Mouse (Mus musculus): ENCODE results near the gene Vinac1. TPM values are rescaled to one million over a fixed set of nuclear protein-coding genes. Genes with fewer than 3 reads are reported as not detected.

Vinac1 gene
- polyA plus RNA-seq, 1 experiment from 2014 or later, result 1.0 TPM

DNA sequence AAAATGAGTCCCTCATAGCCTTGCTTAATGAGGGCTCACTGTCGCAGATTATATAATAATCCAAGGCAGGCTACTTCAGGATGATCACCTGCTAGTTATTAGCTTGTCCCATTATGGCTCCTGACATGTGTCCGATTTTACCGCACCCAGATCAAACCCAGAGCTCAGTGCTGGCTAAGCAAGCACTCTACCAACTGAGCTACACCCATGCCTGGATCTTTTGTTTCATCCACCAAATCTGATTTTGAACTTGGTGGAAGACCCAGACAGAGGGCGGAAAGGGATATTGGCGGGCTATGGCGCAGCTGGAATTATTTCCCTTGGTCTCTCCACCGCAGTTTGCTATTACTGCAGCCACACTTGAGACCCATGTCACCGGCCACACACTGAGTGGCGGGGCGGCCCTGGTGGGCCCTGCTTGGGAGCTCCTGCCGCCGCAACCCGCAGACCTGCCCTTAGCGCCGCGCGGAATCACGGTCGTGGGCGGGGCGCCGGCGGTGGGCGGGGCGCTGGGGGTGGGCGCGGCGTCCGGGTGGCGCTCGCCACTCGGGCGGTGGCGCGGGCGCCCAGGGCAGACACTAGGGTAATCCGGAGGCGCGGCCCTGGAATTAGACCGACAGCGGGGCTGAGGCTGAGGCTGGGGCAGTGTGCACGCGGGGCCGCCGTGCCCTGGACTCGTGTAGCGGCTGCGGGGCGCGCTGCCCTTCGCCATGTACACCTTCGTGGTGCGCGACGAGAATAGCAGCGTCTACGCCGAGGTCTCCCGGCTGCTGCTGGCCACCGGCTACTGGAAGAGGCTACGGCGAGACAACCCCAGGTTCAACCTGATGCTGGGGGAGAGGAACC lies 17.7 kb upstream of the Vinac1 start, which contains the start of gene Ttl:
Gene Ttl, plus strand, starts transcription at position 506 of the 846 bp plus-strand sequence.
- Histone ChIP-seq H3K9ac (peak within 1 kb of the TSS; percentile 77), H3K4me2 (peak within 1 kb of the TSS; percentile 79), H3K4me3 (peak within 1 kb of the TSS; percentile 70), H3K36me3 (replicated peaks) (no peaks in the 10 kb centered on the region), H3K27ac (peak within 1 kb of the TSS; percentile 84), H3K9me3 (no peaks in the 10 kb centered on the region), H3K27me3 (replicated peaks) (no peaks in the 10 kb centered on the region), H3K4me1 (peaks cover 30% of the 10 kb centered on the region)
- peak; percentile 96 for ATAC-seq (replicated peaks)
- under 1% methylated on average over 62 of the region's 62 CpGs for WGBS

DNA sequence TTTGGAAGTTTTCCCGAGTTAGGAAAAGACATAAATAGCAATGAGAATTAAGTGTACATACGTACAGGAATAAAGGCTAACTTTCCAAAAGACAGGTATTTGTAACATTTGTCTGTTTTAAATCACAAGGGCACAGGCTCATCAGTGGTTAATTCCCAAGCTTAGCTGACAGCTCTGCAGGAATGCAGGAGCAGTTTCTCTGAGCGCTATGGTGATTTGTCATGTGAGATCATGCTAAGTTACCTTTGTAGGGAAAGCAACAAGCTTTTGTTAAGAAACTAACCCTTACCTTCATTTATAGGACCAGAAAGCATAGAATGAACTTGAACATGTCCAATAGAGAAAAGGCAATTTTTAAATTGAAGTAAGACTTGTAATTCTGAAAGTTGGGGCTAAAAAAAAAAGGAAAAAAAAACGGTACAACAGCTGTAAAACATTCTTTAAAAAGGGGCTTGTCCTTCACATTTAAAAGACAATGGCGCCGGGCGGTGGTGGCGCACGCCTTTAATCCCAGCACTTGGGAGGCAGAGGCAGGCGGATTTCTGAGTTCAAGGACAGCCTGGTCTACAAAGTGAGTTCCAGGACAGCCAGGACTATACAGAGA lies 13.6 kb upstream of the Vinac1 start:
- Histone ChIP-seq H3K36me3 (replicated peaks) (no peaks in the 10 kb centered on the region), H3K9ac (no peak overlapping the region), H3K9me3 (no peaks in the 10 kb centered on the region), H3K4me2 (no peak overlapping the region), H3K4me1 (peaks cover 10% of the 10 kb centered on the region), H3K4me3 (no peak overlapping the region), H3K27ac (no peak overlapping the region), H3K27me3 (replicated peaks) (no peaks in the 10 kb centered on the region)
- ATAC-seq (replicated peaks), result no peak
- 82% methylated on average over 10 of the region's 10 CpGs for WGBS

DNA sequence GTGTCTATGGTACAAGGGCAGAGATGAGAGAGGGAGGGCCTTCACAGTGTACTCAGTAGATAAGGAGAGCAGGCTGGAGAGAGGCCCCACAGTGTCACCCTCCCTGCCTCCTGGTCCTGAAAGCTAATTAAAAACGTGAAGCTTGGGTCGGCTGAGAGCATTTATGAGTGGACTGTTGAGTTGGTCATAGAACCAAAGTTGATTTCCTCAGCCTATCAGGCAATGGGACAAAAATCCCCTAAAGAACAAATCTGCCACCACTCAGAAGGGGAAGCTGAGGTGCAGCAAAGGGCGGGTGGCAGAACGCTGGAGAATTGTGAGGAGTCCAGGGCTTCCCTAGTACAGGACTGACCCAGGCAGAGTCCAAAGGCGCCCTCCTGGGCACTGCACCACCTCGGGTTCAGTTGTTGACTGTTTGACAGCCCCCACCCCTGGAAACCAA lies 10.0 kb upstream of the Vinac1 start:
- ATAC-seq (replicated peaks), result no peak
- Histone ChIP-seq H3K27ac (no peak overlapping the region), H3K9ac (no peak overlapping the region), H3K27me3 (replicated peaks) (no peaks in the 10 kb centered on the region), H3K36me3 (replicated peaks) (no peaks in the 10 kb centered on the region), H3K4me2 (no peak overlapping the region), H3K9me3 (no peaks in the 10 kb centered on the region), H3K4me1 (no peaks in the 10 kb centered on the region), H3K4me3 (no peak overlapping the region)
- WGBS, result 92% methylated on average over 6 of the region's 6 CpGs

DNA sequence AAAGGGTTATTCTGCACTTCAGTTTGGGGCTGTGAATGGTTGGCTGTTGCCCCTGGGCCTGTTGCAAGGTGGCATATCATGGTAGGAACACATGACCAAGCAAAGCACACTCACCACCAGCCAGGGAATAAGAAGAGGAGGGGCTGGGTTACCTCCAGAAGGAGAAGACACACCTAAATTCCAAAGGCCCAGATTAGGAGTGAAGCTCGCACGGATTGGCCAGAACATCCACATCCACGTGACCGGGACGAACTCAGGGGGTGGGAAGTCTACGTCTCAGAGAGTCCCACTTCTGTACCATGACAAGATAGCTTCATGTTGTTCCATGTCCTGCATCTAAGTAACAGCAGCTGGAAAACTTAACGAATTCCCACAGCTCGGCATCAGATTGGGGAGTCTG lies 9.3 kb upstream of the Vinac1 start:
- H3K27me3 ChIP-seq (replicated peaks), result no peaks in the 10 kb centered on the region
- WGBS, result 96% methylated on average over 8 of the region's 8 CpGs

DNA sequence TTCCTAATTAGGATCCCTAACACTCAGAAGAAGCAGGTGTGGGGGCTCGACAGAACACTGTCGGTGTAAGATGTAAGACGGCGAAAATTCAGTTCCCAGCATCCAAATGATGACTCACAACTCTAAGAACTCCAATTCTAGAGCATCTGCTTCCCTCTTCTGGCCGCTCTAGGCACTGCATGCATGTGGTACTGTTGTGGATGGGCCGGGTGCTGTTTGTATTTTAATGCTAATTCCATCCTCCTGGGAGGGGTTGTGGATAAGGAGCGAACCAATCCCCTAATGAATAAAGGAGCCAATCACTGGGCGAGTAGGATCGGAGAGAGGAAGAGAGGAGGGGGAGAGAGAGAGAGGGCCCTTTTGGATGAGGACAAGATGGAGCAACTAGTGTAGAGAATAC lies 8.6 kb upstream of the Vinac1 start:
- Histone ChIP-seq H3K27ac (no peak overlapping the region), H3K4me3 (no peak overlapping the region), H3K9me3 (no peaks in the 10 kb centered on the region), H3K36me3 (replicated peaks) (no peaks in the 10 kb centered on the region), H3K4me1 (no peaks in the 10 kb centered on the region), H3K27me3 (replicated peaks) (no peaks in the 10 kb centered on the region), H3K4me2 (no peak overlapping the region), H3K9ac (no peak overlapping the region)
- 47% methylated on average over 9 of the region's 9 CpGs for WGBS
- no peak for ATAC-seq (replicated peaks)

More for the DNA sequence above, 9.3 kb upstream of the Vinac1 start:
- Histone ChIP-seq H3K27ac (no peak overlapping the region), H3K9me3 (no peaks in the 10 kb centered on the region), H3K36me3 (replicated peaks) (no peaks in the 10 kb centered on the region), H3K4me1 (no peaks in the 10 kb centered on the region), H3K4me3 (no peak overlapping the region), H3K9ac (no peak overlapping the region), H3K4me2 (no peak overlapping the region)
- ATAC-seq (replicated peaks), result no peak

DNA sequence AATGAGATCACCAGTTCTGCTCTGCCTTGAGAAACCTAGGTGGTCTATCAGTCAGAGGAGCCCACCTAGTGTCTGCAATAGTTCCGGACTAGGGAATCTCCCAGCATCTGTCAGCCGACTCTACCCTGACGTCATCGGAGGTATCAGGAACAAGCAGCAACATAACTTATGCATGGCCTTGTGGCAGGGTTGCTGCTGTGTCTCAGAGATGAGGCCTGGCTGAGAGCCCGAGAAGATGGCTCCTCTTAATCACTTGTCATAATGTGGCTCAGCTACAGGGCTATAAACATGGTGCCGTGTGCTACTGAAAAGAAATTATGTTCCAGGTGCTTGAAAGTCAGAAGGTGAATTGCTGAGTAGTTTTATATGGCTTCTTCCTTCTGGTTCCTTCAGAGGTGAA lies 7.8 kb upstream of the Vinac1 start:
- Histone ChIP-seq H3K4me1 (no peaks in the 10 kb centered on the region), H3K4me3 (no peak overlapping the region), H3K36me3 (replicated peaks) (no peaks in the 10 kb centered on the region), H3K27ac (no peak overlapping the region), H3K9ac (no peak overlapping the region), H3K27me3 (replicated peaks) (no peaks in the 10 kb centered on the region), H3K4me2 (no peak overlapping the region), H3K9me3 (no peaks in the 10 kb centered on the region)
- WGBS, result 93% methylated on average over 6 of the region's 6 CpGs
- ATAC-seq (replicated peaks), result no peak

DNA sequence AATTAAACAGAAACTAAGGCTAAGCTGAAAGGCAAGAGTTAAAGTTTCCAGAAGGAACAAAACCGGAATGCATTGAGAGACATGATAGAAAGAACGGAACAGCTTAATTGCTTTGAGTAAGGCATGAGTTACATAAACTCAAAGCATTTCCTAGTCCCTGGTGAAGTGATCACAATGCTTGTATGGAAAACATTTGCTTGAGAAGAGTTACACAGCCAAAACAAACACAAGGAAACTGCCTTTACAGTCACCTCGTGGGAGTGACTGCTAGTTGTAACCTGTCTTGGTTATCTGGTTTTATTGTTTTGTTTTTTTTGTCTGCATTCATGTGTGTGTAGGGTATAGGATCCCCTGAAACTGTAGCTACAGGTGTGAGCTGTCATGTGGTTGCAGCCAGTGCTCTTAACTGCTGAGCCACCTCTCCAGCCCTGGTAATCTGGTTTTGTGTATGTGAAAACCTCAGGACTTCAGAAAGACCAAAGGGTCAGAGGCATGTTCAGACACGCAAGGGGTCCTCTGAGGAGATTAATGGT lies 4.5 kb upstream of the Vinac1 start:
- Histone ChIP-seq H3K4me2 (no peak overlapping the region), H3K36me3 (replicated peaks) (no peaks in the 10 kb centered on the region), H3K4me1 (no peaks in the 10 kb centered on the region), H3K9ac (no peak overlapping the region), H3K27ac (no peak overlapping the region), H3K9me3 (no peaks in the 10 kb centered on the region), H3K27me3 (replicated peaks) (no peaks in the 10 kb centered on the region), H3K4me3 (no peak overlapping the region)
- no peak for ATAC-seq (replicated peaks)
- 76% methylated on average over 4 of the region's 4 CpGs for WGBS

DNA sequence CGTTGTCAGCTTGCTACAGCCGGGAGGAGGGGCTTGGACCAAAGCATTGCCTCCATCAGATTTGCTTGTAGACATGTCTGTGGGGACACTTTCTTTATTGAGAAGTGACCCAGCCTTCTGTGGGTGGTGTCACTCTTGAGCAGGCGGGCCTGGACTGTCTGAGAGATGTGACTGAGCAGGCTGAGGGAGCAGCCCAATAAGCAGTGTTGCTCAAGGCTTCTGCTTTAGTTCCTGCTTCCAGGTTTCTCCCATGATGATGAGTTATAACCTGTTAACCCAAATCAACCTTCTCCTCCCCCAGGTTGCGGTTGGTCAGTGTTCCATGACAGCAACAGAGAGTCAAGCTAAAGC lies 1.2 kb downstream of the Vinac1 start:
- Histone ChIP-seq H3K36me3 (replicated peaks) (no peaks in the 10 kb centered on the region), H3K9me3 (no peaks in the 10 kb centered on the region), H3K27me3 (replicated peaks) (no peaks in the 10 kb centered on the region), H3K27ac (no peak overlapping the region), H3K9ac (no peak overlapping the region), H3K4me1 (no peaks in the 10 kb centered on the region), H3K4me2 (no peak overlapping the region), H3K4me3 (no peak overlapping the region)
- 84% methylated on average over 4 of the region's 4 CpGs for WGBS
- no peak for ATAC-seq (replicated peaks)

DNA sequence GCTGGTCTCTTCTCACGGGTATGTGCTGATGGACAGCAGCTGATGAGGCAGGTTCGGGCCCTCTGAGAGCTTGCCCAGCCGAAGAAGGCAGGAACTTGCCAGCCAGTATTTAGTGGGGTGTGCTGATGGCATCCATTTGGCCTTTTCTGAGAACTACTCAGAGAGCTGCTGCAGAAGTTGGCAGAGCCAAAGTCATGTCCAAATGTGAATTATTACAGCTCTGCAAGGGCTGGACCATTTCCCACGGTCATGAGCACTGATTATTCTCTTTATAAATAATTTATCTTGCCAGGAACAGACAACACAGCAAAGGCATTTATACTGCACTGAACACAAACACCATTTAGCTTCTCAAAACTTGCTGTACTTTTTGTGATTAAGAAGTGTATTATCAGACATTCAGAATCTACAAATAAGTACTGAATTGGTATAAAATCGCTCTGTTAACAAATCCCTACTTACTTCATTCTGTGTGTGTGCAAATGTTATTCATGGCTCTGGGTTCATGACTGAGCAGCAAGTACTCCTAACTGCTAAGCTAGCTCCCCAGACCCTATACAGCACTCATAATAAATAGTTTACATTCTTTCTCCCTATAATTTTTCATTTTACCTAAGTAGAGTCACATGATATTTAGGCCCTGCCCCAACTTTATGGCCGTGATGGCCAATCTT lies 1.7 kb downstream of the Vinac1 start:
- WGBS, result 84% methylated on average over 6 of the region's 6 CpGs
- H3K36me3 ChIP-seq (replicated peaks), result no peaks in the 10 kb centered on the region
- H3K4me1 ChIP-seq, result no peaks in the 10 kb centered on the region
- H3K4me2 ChIP-seq, result no peak overlapping the region
- no peaks in the 10 kb centered on the region for H3K9me3 ChIP-seq
- ATAC-seq (replicated peaks), result no peak
- H3K9ac ChIP-seq, result no peak overlapping the region
- no peak overlapping the region for H3K27ac ChIP-seq
- no peak overlapping the region for H3K4me3 ChIP-seq
- H3K27me3 ChIP-seq (replicated peaks), result no peaks in the 10 kb centered on the region

DNA sequence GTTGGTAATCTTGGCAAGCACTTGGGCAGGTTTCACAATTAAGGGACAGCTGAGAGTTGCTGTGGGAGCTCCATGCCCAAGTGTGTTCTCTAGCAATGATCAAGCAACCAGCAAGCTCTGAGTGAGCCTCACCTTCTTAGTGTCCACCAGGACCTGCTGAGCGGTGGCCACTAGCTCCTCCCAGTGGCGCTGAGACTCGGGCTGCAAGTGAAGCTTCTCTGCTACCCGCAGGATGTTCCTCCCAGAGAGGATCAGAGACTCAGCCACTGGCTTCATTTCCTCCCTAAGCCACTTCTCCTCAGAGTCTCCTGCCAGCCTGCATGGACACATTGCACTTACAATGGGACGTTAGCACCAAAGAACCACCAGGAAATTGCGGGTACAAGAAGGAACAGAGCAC lies 7.4 kb downstream of the Vinac1 start:
- H3K4me2 ChIP-seq, result no peak overlapping the region
- 0 out of 2 replicates have a peak, but pooled peaks cover 7% of the 10 kb centered on the region for H3K27me3 ChIP-seq (replicated peaks)
- 37% methylated on average over 6 of the region's 6 CpGs for WGBS
- 0 out of 2 replicates have a peak, but pooled peaks cover 9% of the 10 kb centered on the region for H3K4me1 ChIP-seq
- H3K36me3 ChIP-seq (replicated peaks), result no peaks in the 10 kb centered on the region
- no peak overlapping the region for H3K27ac ChIP-seq
- no peak for ATAC-seq (replicated peaks)
- H3K9me3 ChIP-seq, result no peaks in the 10 kb centered on the region
- no peak overlapping the region for H3K9ac ChIP-seq
- H3K4me3 ChIP-seq, result no peak overlapping the region

DNA sequence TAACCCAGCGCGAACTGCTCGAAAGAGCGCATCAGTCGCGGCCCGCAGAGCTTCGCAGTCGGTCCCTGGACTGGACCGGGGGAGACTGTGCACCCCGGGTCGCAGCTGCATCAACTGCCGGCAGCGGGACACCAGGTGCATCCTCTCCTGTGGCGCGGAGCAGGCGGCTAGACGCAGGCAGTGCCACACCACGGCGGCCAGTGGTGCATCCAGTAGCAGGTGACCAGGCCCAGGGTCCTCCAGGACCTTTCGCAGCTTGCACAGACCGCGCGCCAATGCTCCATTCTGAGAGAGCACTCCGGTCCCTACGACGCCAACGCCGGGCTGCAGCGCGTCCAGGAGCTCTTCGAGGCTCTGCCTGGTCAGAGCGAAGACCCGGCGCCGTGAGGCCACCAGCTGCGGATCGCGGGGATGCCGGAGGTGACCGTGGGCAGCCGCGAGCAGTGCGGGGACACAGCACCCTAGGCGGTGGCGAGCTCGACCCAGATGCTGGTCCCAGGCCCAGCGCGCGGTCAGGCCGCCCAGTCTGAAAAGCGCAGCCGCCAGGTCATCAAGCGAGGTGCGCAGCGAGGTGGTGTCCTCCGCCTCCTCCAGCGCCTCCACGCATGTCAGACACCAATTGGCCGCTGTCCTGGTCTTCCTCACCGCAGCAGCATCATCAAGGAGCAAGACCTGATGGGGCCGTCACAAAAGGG lies 8.9 kb downstream of the Vinac1 start:
- Histone ChIP-seq H3K4me2 (peak overlapping the region; percentile 95), H3K4me1 (0 out of 2 replicates have a peak, but pooled peaks cover 9% of the 10 kb centered on the region), H3K4me3 (peak overlapping the region; percentile 46), H3K27me3 (replicated peaks) (0 out of 2 replicates have a peak, but pooled peaks cover 7% of the 10 kb centered on the region), H3K27ac (peak overlapping the region; percentile 69), H3K36me3 (replicated peaks) (no peaks in the 10 kb centered on the region), H3K9ac (peak overlapping the region; percentile 60), H3K9me3 (no peaks in the 10 kb centered on the region)
- 1% methylated on average over 62 of the region's 62 CpGs for WGBS
- ATAC-seq (replicated peaks), result peak; percentile 89

Data from midbrain, embryonic 15.5 days (tissue).